Mouse (Mus musculus) liver, embryonic 11.5 days (tissue): Measurements from ENCODE around the gene Med7. TPM values are rescaled to one million over a fixed set of nuclear protein-coding genes. Genes with fewer than 3 reads are reported as not detected.

ENCODE experiments used
- ATAC-seq: fragments of 200-750 bp; cut with Nextera tagmentation; replicated peaks from 2 replicates; pipeline ENCODE4 v1.8.0; 2017; ENCODE audit warnings: moderate number of reproducible peaks, mild to moderate bottlenecking, moderate TSS enrichment, moderate library complexity; ENCODE audit not compliant: low FRiP score
- DNase-seq: peaks from one replicate; pipeline ENCODE4 v3.0.0-alpha.2; 2017; ENCODE audit warnings: low spot score
- H3K27ac ChIP-seq: fragments of 300-500 bp; sonication (generic); 2 replicates; pipeline ENCODE4 v1.5.1; 2014; ENCODE audit warnings: mild to moderate bottlenecking, low read depth, low read length, control low read depth
- H3K27me3 ChIP-seq: fragments of 300-500 bp; sonication (generic); replicated peaks from 2 replicates; pipeline ENCODE4 v1.6.1; 2014; ENCODE audit warnings: low read length, mixed read lengths; ENCODE audit not compliant: control insufficient read depth, insufficient read depth
- H3K36me3 ChIP-seq: fragments of 300-500 bp; sonication (generic); 2 replicates; pipeline ENCODE4 v1.6.1; 2014; ENCODE audit warnings: mild to moderate bottlenecking, low read length, moderate library complexity, mixed read lengths; ENCODE audit not compliant: control insufficient read depth, insufficient read depth
- H3K4me1 ChIP-seq: fragments of 300-500 bp; sonication (generic); replicated peaks from 2 replicates; pipeline ENCODE4 v1.6.1; 2014; ENCODE audit warnings: low read length, mixed read lengths; ENCODE audit not compliant: control insufficient read depth, insufficient read depth
- H3K4me2 ChIP-seq: fragments of 300-500 bp; sonication (generic); 2 replicates; pipeline ENCODE4 v1.6.1; 2014; ENCODE audit warnings: mild to moderate bottlenecking, control low read depth, moderate library complexity
- H3K4me3 ChIP-seq: fragments of 300-500 bp; sonication (generic); 2 replicates; pipeline ENCODE4 v1.5.1; 2014; ENCODE audit warnings: low read depth, low read length, control low read depth
- H3K9ac ChIP-seq: fragments of 300-500 bp; sonication (generic); 2 replicates; pipeline ENCODE4 v1.6.1; 2014; ENCODE audit warnings: low read depth, low read length, control low read depth
- H3K9me3 ChIP-seq: fragments of 300-500 bp; sonication (generic); 2 replicates; pipeline ENCODE4 v1.6.1; 2016; ENCODE audit warnings: low read length, inconsistent platforms, mixed read lengths; ENCODE audit not compliant: control insufficient read depth
- WGBS: fragments of 180-500 bp; shearing (Covaris S2); extraction: QIAGEN DNeasy Blood & Tissue Kit; methylation state at CpG from one replicate; pipeline ENCODE4 v1.1.7; 2014; 5-methylcytosine and 5-hydroxymethylcytosine counted together
- polyA plus RNA-seq: library from polyadenylated mRNA; unstranded; fragments of >200 nt; fragmentation: Nextera tagmentation; extraction: Ambion mirVana; gene quantifications from 2 replicates; pipeline ENCODE4 v1.2.1, GENCODE M21; 2014

Med7 gene
- polyA plus RNA-seq, 1 experiment from 2014 or later = 89.0 TPM

DNA sequence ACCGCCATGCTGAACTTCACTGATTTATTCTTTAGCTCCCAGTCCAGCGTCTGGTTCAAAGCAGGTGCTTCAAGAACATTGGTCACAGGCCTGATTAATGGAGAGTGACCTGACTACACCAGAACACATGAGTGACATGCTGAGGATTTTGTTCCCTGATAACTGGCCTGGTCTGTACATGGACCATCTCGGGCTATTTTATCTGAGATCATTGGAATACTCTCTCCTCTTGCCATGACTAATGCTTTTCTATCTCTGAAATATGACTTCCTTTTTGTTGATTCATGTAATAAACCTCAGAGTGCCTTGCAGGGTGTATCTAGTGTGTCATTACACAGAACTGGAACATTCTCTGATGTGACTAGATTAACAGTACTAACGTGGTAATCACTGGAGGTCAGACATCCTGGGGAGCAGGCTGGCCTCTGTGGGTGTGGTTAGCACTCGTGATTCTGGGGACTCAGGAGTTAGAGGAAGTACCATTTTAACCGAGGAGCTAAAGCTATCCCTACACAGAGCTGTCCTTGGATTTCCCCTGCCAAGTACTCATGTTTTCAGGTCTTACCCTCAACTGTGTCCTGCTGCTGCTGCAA is 17.8 kb downstream of the Med7 start, which contains the start of gene Havcr2:
TSS of gene Havcr2 (plus strand) at position 483 of the 593 bp plus-strand sequence.
- Histone ChIP-seq H3K4me1 (peaks cover 4% of the 10 kb centered on the region), H3K9ac (no peak within 1 kb of the TSS), H3K27me3 (no peaks in the 10 kb centered on the region), H3K4me3 (no peak within 1 kb of the TSS), H3K4me2 (no peak within 1 kb of the TSS), H3K9me3 (no peaks in the 10 kb centered on the region), H3K27ac (no peak within 1 kb of the TSS), H3K36me3 (no peaks in the 10 kb centered on the region)
- peak; percentile 85 for ATAC-seq
- 44% methylated on average over 6 of the region's 6 CpGs for WGBS
- no peak for DNase-seq

GRCm38 (mm10) chr11:46459960-46460359 is 23.2 kb downstream of the Med7 start:
- H3K27ac ChIP-seq = no peak overlapping the region
- H3K4me1 ChIP-seq = peaks cover under 1% of the 10 kb centered on the region; the same call in 1 of the 2 replicates
- DNase-seq (no peak), ATAC-seq (no peak)
- WGBS = 66% methylated on average over 3 of the region's 3 CpGs
- no peaks in the 10 kb centered on the region for H3K36me3 ChIP-seq
- H3K4me2 ChIP-seq = no peak overlapping the region
- H3K9ac ChIP-seq = no peak overlapping the region
- no peaks in the 10 kb centered on the region for H3K27me3 ChIP-seq
- H3K4me3 ChIP-seq = no peak overlapping the region
- no peaks in the 10 kb centered on the region for H3K9me3 ChIP-seq

GRCm38 (mm10) chr11:46461362-46461761 is 24.6 kb downstream of the Med7 start:
- no peaks in the 10 kb centered on the region for H3K36me3 ChIP-seq
- H3K4me3 ChIP-seq = no peak overlapping the region
- no peaks in the 10 kb centered on the region for H3K27me3 ChIP-seq
- no peak overlapping the region for H3K27ac ChIP-seq
- H3K4me1 ChIP-seq = no peaks in the 10 kb centered on the region
- 64% methylated on average over 5 of the region's 5 CpGs for WGBS
- ATAC-seq = no peak
- no peak overlapping the region for H3K4me2 ChIP-seq
- no peak for DNase-seq
- no peaks in the 10 kb centered on the region for H3K9me3 ChIP-seq
- no peak overlapping the region for H3K9ac ChIP-seq

- Histone ChIP-seq H3K4me1 (no peaks in the 10 kb centered on the region), H3K4me3 (no peak overlapping the region), H3K9me3 (no peaks in the 10 kb centered on the region), H3K4me2 (no peak overlapping the region), H3K9ac (no peak overlapping the region), H3K27ac (no peak overlapping the region), H3K27me3 (no peaks in the 10 kb centered on the region), H3K36me3 (no peaks in the 10 kb centered on the region)
- no peak for DNase-seq
- ATAC-seq = no peak
- 50% methylated on average over 5 of the region's 5 CpGs for WGBS
Observed at GRCm38 (mm10) chr11:46461931-46462330, 25.2 kb downstream of the Med7 start.

GRCm38 (mm10) chr11:46466878-46467277 is 30.2 kb downstream of the Med7 start:
- H3K27me3 ChIP-seq = no peaks in the 10 kb centered on the region
- 70% methylated on average over 2 of the region's 2 CpGs for WGBS
- no peaks in the 10 kb centered on the region for H3K36me3 ChIP-seq
- DNase-seq (no peak), ATAC-seq (no peak)
- H3K4me3 ChIP-seq = no peak overlapping the region
- H3K4me1 ChIP-seq = no peaks in the 10 kb centered on the region
- no peaks in the 10 kb centered on the region for H3K9me3 ChIP-seq
- no peak overlapping the region for H3K9ac ChIP-seq
- H3K27ac ChIP-seq = no peak overlapping the region
- H3K4me2 ChIP-seq = no peak overlapping the region

DNA sequence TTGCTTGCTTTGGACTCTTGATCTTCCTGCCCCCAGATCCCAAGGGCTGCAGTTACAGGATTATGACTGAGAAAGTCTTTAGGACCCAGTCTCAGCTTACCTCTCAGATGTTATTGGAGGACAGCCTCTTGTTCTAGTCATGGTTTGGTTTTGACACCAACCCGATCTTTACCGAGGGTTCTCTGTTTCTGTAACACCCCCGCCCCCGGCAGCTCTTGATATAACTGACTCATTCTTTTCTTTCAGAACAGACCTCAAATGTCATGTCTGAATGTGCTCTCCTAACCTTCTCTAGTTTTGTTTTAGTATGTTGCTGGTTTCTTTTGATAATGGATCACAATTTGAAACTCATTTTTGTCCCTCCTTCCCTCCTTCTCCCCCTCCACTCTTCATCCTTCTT is 37.5 kb downstream of the Med7 start:
- DNase-seq (no peak), ATAC-seq (no peak)
- no peak overlapping the region for H3K27ac ChIP-seq
- no peaks in the 10 kb centered on the region for H3K27me3 ChIP-seq
- H3K9ac ChIP-seq = no peak overlapping the region
- H3K4me2 ChIP-seq = no peak overlapping the region
- H3K36me3 ChIP-seq = no peaks in the 10 kb centered on the region
- no peaks in the 10 kb centered on the region for H3K9me3 ChIP-seq
- no peaks in the 10 kb centered on the region for H3K4me1 ChIP-seq
- no peak overlapping the region for H3K4me3 ChIP-seq
- WGBS = 89% methylated on average over 4 of the region's 4 CpGs

DNA sequence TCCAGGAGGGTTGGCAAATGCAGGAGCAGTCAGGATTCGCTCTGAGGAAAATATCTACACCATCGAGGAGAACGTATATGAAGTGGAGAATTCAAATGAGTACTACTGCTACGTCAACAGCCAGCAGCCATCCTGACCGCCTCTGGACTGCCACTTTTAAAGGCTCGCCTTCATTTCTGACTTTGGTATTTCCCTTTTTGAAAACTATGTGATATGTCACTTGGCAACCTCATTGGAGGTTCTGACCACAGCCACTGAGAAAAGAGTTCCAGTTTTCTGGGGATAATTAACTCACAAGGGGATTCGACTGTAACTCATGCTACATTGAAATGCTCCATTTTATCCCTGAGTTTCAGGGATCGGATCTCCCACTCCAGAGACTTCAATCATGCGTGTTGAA is 42.6 kb downstream of the Med7 start:
- Histone ChIP-seq H3K36me3 (no peaks in the 10 kb centered on the region), H3K4me3 (no peak overlapping the region), H3K27me3 (no peaks in the 10 kb centered on the region), H3K9me3 (no peaks in the 10 kb centered on the region), H3K27ac (no peak overlapping the region), H3K4me2 (no peak overlapping the region), H3K9ac (no peak overlapping the region), H3K4me1 (no peaks in the 10 kb centered on the region)
- ATAC-seq (no peak), DNase-seq (no peak)
- 79% methylated on average over 9 of the region's 9 CpGs for WGBS

DNA sequence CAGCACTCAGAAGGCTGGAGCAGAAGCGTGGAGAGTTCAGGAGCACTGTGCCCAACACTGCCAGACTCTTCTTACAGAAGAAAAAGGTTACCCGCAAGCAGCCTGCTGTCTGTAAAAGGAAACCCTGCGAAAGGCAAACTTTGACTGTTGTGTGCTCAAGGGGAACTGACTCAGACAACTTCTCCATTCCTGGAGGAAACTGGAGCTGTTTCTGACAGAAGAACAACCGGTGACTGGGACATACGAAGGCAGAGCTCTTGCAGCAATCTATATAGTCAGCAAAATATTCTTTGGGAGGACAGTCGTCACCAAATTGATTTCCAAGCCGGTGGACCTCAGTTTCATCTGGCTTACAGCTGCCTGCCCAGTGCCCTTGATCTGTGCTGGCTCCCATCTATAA is 43.8 kb downstream of the Med7 start:
- H3K4me2 ChIP-seq = no peak overlapping the region
- no peaks in the 10 kb centered on the region for H3K4me1 ChIP-seq
- H3K9me3 ChIP-seq = no peaks in the 10 kb centered on the region
- ATAC-seq (no peak), DNase-seq (no peak)
- WGBS = 35% methylated on average over 7 of the region's 7 CpGs
- H3K27me3 ChIP-seq = no peaks in the 10 kb centered on the region
- no peak overlapping the region for H3K27ac ChIP-seq
- no peaks in the 10 kb centered on the region for H3K36me3 ChIP-seq
- no peak overlapping the region for H3K9ac ChIP-seq
- H3K4me3 ChIP-seq = no peak overlapping the region

DNA sequence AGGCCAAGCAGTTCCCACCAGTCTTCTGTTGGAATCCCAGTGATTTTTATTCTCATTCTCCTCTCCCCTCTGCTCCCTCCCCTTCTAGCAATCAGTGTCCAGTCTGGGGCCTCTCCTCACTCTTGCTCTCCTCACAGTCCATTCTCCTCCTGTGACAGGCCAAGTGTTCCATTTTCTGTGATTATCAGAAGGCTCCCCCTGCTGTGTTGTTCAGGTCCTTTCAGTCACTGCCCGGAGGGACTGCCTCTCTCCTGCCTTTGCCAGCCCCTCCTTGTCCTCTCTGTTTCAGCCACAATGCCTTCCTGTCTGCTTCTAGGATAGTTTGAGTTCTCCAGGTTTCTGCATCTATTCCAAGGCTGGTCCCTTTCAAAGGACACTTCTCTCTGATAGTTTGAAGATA is 51.5 kb downstream of the Med7 start:
- no peaks in the 10 kb centered on the region for H3K9me3 ChIP-seq
- WGBS = 56% methylated on average over 1 of the region's 1 CpGs
- no peaks in the 10 kb centered on the region for H3K27me3 ChIP-seq
- H3K9ac ChIP-seq = no peak overlapping the region
- ATAC-seq (no peak), DNase-seq (no peak)
- H3K4me3 ChIP-seq = no peak overlapping the region
- H3K27ac ChIP-seq = no peak overlapping the region
- no peaks in the 10 kb centered on the region for H3K36me3 ChIP-seq
- H3K4me1 ChIP-seq = no peaks in the 10 kb centered on the region
- no peak overlapping the region for H3K4me2 ChIP-seq
